Mouse (Mus musculus): Measurements from ENCODE around the gene Rbm47.

Rbm47 gene

DNA sequence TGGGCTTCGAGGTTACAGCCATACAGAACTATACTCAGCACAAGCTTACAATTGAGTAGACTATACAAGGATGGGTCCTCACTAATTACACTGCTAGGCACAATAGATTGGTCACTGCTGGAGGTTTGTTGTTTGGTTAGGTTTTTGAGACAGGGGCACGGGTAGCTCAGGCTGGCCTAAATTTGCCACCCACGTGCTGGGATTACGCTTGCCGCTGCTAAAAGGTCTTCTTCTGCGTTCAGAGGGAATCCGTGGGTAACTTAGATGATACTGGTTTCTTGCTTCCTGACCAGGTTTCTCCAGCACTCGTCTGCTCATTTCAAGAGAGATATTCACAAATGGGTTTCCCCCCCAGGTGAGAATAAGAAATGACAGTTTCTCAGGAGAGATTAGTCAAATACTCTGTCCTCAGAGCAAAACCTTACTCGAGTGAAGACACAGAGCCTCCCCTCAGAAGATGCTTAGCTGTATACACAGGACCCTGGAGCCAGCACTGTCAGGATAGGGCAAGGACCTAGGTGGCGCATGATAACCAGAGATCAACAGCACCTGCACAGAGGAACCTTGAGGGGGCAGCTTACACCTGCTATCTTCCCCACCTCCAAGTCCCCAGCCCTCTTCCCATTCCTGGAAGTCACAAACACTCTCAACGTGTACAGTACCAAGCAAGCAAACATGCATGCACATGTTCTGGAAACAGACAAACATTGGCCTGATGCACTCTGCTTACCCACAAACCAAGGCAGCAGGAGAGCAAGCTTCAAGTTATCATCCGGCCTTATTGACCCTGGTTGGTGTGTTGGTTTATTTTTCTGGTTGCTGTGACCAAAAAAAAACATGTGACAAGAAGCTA is 104.6 kb downstream of the Rbm47 start:
- in situ Hi-C loops (cut with MboI), result no loop called here

DNA sequence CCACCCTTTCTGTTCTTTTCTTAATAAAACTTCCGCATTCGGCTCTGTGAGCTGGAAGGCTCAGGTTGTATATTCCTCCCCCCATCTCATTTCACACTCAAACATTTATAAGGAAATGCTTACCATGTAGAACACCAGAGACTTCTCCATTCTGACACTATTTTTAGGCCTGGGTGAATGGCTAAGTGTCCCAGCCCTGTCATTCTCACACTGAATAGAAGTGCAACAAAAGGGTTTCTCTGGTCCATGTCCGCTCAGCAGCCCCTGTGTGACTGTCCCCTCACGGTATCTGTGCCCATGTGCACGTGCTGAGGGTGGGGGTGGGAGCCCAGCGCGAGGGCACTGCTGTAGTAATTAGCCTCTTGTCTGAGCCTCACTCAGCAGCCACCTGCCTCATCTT is 105.7 kb downstream of the Rbm47 start:
- in situ Hi-C loops (cut with MboI), result no loop called here

DNA sequence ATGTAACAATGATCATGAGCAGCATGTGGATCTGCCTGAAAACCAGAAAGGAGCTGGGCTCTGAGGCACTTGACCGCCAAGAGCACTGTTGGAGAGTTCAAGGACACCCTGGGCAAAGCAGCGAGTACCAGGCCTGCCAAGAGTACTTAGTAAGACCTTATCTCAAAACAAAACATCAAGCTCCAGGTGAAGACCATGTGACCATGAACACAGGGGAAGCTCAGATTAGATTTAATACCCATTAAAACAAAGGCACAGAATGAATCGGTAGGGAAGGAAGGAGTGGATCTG is 110.0 kb downstream of the Rbm47 start:
- in situ Hi-C loops (cut with MboI), result no loop called here

DNA sequence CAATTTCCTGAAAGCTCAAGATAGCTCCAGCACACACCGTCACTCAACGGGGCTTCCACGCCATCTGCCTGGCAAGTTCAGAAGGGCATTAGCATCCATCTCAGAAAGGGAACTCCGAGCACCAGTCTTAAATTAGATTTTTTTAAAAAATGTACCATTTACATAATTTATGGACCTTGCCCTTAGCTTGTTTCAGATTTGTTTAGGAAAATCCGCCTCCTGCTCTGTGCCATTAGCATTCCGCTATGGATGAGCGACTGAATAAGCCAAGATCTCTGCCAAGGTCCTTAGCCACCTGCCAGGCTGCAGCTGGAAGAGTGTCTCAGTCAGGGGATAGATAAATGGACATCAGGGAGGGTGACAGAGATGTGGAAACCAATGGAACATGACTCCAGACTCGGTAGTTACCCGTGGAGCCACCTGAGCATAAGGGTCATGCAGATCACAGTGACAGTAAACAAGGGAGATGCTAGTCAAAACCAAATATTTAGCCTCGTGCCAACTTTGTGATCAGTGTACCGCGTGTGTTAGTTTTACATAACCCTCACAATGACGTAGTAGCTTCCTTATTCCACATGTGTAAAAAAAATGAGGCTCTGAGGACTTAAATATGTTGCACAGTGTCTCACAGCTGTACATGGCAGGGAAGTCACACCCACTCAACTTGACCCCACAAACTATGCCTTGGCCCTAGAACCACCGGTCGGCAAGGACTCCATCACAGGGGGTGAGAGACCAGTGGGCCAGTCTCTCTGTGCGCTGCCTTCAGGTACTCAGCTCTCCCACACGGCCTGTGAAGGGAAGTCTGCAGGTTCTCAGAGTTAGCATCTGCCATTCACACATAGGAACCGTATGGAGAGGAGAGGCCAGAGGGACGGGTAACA is 110.6 kb downstream of the Rbm47 start:
- in situ Hi-C loops (cut with MboI), result no loop called here

DNA sequence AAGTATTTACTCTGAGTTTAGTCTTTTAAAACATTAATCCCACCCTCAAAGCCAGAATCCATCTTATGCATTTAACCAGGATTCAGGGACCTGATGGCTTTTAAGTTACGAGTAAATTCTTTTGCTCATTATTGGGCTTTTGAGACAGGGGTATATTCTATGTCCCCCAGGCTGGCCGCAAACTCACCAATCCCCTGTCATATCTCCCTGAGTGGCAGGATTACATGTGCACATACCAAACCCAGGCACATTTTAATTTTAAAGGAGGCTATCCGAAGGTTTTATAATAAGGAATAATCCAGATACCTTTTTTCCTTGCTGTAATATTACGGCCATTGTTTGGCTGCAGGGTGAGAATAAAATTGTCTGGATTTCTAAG is 111.3 kb downstream of the Rbm47 start:
- in situ Hi-C loops (cut with MboI), result no loop called here

DNA sequence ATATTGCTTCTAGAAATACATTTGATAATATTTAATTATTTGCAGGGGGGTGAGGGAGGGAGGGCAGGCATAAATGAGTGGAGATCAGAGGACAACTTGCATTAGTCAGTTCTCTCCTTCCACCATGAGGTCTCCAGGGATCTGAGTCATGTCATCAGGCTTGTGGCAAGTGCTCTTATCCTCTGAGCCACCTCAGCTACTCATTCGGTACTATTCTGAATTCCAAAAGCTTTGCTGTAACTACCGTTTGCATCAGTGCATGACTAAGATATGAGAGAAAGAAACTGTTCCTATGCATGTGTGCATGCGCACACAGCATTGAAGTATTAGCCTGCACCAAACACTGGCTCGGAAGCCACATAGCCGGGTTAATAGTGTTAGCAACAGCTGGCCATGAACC is 114.1 kb downstream of the Rbm47 start:
- in situ Hi-C loops (cut with MboI), result no loop called here

DNA sequence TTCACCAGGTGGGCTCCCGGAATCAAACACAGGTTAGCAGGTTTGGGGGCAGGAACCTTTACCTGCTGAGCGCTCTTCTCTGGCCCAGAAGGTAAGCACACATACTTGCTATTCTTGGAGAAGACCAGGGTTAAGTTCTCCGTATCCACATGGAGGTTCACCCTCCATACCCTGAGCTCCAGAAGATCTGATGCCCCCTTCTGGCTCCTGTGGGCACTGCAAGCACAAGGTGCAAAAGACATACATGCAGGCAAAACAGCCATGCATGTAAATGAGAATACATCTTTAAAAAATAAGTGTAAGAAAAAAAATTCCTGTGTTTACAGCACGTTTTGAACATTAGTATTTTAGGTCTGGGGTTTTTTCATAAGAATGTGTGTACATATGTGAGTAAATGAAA is 116.2 kb downstream of the Rbm47 start:
- in situ Hi-C loops (cut with MboI), result no loop called here

DNA sequence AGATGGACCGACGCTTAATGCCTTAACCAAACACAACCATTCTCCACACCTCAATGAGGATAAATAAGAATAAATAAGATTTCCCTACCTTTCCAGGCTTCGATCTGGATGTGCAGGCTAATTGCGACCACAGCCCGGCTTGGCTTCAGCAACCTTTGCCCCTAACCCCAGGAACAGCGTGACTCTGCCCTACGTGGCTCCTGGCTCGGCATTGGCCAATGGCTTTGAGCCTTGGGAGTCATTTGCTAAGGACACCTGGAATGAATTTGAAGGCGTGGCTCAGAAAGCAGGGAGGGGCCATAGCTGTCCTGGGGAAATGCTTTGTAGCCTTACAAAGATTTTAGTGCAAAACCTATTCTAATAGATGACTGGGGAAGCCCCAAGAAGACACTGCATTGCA is 118.5 kb downstream of the Rbm47 start:
- in situ Hi-C loops (cut with MboI), result no loop called here

DNA sequence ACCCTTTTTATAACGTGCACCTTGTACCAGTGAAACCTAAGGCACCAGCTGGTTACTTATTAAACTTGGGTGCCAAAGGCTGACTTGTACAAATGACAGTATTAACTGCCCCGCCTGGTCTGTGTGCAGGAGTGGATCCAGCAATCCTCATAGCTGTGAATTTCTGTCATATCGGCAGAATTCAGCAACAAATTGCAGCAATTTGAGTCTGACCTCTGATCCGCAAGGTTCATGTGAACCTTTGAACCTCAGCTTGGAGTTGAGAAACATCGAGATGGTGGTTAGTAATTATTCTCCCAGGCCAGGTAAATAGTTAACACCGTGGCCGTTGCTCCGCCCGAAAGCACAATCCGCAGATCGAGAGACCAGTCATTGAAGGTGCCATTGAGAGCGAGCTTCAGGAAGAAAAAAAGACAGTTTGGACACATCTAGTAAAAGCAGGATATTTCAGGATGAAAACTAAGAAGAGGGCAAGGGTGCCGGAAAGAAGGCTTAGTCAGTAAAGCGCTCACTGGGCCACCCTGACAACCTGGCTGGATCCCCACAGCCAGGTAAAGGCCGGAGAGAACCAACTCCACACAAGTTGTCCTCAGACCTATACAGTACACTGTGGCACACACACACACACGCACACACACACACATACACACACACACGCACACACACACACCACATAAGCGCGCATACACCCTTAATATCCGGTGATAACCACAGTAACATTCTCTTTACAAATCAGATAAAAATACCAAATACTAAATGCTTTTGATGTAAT is 120.0 kb downstream of the Rbm47 start:
- in situ Hi-C loops (cut with MboI), result no loop called here

DNA sequence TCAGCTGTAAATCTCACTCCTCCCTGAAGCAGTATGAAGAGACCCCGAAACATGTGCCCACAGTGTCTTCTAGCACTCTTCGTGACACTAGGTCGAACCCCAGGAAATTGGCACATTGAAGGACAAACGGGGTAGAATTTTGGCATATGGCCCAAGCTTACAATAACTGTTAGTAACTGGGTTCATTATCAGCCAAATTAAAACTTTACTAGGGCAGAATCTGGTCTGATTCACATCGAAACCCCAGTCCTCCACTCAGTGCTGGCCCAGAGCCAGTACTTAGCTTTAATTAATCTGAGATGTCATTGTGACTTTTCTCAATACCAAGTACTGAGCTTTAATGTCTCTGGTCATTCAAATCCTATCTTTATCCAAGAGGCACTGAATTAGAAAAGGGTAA is 122.1 kb downstream of the Rbm47 start:
- in situ Hi-C loops (cut with MboI), result no loop called here

DNA sequence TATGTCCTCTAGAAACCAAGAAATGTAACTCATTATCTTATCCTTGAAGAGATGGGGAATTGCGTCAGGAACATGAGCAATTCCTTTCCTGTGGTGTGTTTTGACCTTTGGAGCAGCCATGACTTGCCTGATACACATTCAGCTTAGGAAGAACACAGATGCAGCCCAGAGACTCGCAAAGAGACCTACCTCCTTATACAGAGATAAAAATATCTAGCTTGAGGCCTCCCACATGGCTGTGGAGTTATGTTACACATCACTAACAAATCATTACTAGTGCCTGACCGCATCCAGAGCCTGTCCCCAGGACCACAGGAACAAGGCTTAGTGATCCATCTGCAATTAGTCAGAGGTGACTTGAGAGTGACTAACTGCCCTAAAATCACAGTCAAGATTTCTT is 126.6 kb downstream of the Rbm47 start:
- in situ Hi-C loops (cut with MboI), result no loop called here

DNA sequence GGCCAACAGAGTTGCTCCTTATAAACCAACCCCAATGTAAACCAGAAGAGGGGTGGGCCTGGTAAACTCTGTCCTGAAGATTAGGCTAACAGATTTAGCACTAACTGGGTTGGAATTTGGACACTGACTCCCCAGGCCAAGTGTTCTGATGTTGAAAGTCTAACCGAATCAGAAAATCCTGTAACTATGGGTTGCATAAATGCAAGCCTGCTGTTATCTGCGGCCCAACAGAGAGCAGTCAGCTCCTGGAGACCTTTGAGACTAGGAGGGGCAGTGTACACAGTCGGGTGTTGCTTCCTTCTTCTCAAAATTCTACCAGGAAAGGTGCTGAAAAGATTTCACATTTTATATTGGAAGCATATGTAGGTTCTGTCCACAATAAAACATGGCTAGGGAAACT is 129.0 kb downstream of the Rbm47 start:
- in situ Hi-C loops (cut with MboI), result no loop called here

DNA sequence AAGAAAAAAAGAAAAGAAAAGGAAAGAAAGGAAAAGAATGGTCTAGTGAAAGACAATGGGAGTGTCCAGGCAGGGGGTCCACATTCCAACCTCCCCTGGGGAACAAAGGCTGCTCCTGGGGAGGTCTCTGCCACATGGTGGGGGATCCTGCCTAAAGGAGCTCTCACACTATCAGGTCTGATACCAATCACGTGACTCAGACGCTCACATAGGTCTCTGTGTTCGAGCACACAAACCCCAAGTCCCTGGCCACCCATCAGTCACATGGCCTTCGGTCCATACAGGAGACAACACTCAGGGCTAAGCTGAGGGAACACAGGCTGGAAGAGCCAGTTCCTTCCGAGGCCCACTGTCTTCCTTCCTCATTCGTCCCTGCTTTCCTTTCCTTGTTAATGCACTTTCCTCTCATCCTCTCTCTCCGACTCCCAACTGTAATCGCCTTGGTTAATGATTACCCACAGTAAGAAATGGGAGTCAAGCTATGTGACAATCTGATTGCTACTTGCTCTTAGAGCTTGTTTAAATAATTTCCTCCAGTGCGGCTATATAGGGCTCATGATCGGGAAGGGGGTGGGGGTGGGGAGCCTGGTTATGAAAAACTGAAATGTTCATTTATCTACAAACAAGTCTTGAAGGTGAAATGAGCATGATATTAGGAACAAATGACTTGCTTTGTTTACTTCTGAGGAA is 130.1 kb downstream of the Rbm47 start:
- in situ Hi-C loops (cut with MboI), result no loop called here

DNA sequence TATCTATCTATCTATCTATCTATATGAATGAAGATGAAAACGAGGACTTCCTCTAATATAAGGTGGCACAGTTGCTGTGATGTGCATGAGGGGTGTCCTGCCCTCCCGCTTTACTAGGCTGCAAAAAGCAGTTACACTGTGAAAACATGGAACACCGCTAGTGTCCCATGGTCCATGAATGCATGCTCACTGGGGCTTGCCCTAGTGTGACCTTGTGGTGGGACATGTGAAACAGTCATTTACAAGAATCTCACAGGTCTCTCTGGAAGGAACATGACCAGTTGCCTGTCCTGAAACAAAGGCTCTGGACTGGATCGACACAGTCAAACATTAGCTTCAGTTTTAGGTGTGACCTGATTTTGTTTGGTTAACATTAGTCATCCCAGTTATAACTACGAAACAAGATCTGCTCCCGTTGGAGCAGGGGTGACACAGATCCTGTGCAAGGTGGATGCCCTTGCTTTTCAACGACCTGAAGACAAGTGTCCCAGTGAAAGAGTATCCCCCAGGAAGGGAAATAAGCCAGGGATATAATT is 132.1 kb downstream of the Rbm47 start:
- in situ Hi-C loops (cut with MboI), result no loop called here

DNA sequence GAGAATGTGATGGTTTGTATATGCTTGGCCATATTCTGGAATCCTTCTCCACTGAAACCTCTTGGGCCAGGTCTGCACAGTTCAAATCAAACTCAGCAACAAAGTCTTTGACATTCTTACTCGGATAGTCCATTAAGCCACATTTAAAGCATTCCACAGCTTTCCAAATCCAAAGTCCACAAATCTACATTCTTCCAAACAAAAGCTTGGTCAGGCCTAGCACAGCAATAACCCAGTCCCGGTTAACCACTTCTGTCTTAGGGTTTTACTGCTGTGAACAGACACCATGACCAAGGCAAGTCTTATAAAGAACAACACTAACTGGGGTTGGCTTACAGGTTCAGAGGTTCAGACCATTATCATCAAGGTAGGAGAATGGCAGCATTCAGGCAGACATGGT is 133.1 kb downstream of the Rbm47 start:
- in situ Hi-C loops (cut with MboI), result no loop called here

DNA sequence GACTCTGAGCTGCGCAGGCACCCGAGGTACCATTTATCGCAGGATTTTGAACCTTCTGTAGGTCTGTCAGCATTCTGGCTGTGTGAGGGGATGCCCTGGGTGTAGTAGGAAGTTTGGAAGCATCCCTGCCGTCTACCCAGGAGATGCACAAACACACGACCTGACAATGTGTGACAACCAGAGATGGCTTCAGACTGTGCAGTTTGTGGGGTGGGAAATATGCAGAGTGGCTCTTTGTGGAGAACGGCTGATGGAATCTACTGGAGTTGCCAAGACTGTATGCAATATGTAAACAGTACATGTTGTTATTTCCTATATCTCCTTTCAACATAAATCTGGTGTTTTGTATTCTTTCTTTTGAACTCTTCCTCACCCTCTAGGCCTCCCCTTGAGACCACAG is 135.9 kb downstream of the Rbm47 start:
- in situ Hi-C loops (cut with MboI), result no loop called here

DNA sequence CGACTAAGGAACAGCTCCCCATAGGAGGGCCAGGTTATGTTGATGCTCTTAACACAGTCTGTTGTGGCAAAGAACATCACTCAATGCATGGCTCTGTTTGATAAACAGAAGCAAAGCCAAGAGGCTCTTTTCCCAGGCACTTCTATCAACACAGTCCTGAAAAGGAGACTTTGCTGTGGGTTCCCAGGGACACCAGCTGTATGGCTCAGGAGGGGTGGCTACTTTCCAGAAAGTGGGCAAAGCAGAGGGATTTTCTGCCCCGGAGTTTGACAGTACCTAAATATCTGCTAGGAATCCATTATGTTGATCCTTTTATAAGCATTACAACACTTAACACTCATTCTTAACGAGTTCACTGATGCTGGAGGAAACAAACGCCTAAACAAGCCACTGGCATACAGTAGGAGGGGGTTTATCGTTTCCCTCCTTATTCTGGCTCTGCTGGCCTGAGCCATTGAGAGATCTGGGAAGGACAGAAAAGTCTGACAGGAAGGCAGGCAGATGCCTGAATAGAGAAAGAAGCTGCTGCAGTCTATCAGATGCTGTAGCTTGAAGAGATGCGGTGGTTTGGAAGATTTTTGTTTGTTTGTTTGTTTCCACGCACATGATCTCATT is 136.4 kb downstream of the Rbm47 start:
- in situ Hi-C loops (cut with MboI), result no loop called here

DNA sequence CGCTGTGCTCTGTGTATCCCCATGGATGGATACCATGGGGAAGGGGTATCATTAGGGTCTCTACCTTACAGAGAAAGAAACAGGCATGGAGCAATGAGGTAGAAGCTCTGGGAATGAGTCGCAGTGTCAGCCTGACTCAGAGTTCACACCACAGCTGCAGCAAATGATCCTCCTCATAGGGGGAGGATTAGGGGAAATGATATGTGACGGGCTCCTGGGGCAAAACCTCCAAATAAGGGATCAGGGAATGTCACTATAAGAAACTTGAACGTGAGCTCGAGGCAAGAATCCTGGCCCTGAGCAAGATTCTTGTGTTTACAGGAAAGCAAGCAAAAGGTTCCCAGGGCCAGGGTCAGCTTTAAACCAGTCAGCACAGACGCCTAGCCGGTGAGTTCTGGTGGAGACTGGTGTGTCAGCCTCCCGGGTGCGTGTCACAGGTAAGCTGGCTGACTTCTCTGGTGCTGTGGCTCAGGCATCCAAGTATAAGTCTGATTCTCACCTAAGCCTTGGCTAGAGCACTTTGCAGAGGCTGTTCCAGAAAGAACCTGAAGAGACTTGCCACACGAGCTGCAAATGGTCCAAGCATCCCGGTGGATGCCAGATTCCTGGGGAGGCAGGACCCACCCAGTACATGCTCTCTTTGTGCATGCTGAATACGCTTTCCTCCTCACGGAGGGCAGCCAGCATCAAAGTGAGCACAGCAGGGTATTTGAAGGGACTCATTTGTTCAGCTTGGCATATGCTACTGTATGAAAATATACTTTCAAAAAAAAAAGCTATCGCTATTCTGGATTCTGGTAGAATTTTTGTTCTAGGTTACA is 138.3 kb downstream of the Rbm47 start:
- in situ Hi-C loops (cut with MboI), result no loop called here

DNA sequence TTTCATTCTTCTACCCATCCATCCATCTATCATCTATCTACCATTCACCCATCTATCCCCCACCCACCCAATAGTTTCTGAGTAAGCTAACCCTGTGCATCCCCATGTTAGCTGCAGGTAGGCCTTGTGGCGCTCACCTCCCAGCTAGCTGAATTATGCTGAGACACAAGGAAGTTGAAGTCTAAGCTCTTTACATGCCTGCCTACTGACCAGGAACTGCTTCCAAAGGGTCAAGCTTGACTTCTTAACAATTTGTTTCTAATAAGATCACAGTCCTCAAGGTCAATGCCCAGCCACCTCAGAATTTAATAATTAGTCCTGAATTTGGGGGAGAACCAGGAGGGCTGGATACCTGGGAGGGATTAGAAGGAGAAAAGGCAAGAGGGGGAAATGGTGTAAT is 140.1 kb downstream of the Rbm47 start:
- in situ Hi-C loops (cut with MboI), result no loop called here

DNA sequence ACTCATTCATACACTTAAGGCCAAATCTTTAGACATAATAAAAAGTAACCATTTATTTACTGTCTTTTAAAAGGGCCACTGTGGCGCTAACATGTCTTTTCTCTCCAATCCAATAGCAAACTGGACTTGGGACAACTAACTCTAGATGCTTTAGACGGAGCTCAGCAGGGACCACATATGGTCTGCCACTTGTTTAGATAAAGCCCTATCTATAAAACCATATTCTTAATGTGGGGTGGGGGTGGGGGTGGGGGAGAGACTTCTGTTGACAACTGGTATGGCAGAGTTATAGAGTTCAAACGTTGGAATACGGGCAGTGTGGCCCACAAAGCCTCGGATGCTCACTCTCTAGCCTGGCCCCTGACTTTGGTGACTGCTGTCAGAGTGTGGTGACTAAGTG is 141.2 kb downstream of the Rbm47 start:
- in situ Hi-C loops (cut with MboI), result no loop called here

DNA sequence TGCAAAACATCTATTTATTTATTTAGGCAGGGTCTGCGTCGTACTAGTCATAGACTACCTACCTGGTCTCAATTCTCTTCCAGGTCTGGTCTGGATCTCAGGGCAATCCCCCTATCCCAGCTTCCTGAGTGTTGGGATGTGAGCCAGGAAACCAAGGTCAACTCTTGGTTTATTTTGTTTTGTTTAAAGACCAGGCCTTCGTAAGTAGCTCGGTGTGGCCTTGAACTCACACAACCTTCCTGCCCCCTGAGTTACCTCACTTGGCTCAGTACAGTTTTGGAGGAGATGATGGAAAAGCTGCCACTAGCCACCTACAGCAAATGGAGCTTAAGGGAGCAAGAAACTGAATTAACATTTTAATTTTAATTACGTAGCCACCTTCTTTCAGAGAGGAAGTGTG is 144.7 kb downstream of the Rbm47 start:
- in situ Hi-C loops (cut with MboI), result no loop called here
